Mouse (Mus musculus) kidney, embryonic 15.5 days (tissue): Measurements from ENCODE around the gene Lrrc52. TPM values are rescaled to one million over a fixed set of nuclear protein-coding genes. Genes with fewer than 3 reads are reported as not detected.

Experiments
- ATAC-seq: fragments of 200-750 bp; cut with Nextera tagmentation; replicated peaks from 2 replicates; pipeline ENCODE4 v1.8.0; 2017; ENCODE audit warnings: moderate TSS enrichment; ENCODE audit not compliant: low FRiP score
- H3K27ac ChIP-seq: fragments of 300-500 bp; sonication (generic); 2 replicates; pipeline ENCODE4 v1.5.1; 2015; ENCODE audit warnings: mild to moderate bottlenecking, inconsistent platforms
- H3K27me3 ChIP-seq: fragments of 300-500 bp; sonication (generic); 2 replicates; pipeline ENCODE4 v1.6.1; 2015; ENCODE audit warnings: inconsistent platforms
- H3K36me3 ChIP-seq: fragments of 300-500 bp; sonication (generic); 2 replicates; pipeline ENCODE4 v1.6.1; 2015; ENCODE audit warnings: inconsistent platforms
- H3K4me1 ChIP-seq: fragments of 300-500 bp; sonication (generic); 2 replicates; pipeline ENCODE4 v1.6.1; 2015; ENCODE audit warnings: inconsistent platforms
- H3K4me2 ChIP-seq: fragments of 300-500 bp; sonication (generic); 2 replicates; pipeline ENCODE4 v1.6.1; 2015; ENCODE audit warnings: moderate library complexity, mild to moderate bottlenecking, inconsistent platforms
- H3K4me3 ChIP-seq: fragments of 300-500 bp; sonication (generic); replicated peaks from 2 replicates; pipeline ENCODE4 v1.5.1; 2015; ENCODE audit warnings: mild to moderate bottlenecking, inconsistent platforms
- H3K9ac ChIP-seq: fragments of 300-500 bp; sonication (generic); 2 replicates; pipeline ENCODE4 v1.6.1; 2015; ENCODE audit warnings: mild to moderate bottlenecking, inconsistent platforms
- H3K9me3 ChIP-seq: fragments of 300-500 bp; sonication (generic); replicated peaks from 2 replicates; pipeline ENCODE4 v1.6.1; 2016; ENCODE audit warnings: inconsistent platforms
- WGBS: fragments of 180-500 bp; shearing (Covaris S2); methylation state at CpG from one replicate; pipeline ENCODE4 v1.1.7; 2015; ENCODE audit warnings: mixed read lengths; 5-methylcytosine and 5-hydroxymethylcytosine counted together
- polyA plus RNA-seq: library from polyadenylated mRNA; unstranded; fragments of >200 nt; fragmentation: Nextera tagmentation; extraction: Ambion mirVana; gene quantifications from 2 replicates; pipeline ENCODE4 v1.2.1, GENCODE M21; 2015

Gene Lrrc52
- polyA plus RNA-seq, 1 experiment from 2014 or later = not detected

GRCm38 (mm10) chr1:167430976-167431676 lies 35.5 kb downstream of the Lrrc52 start:
- ATAC-seq = no peak
- WGBS = 57% methylated on average over 9 of the region's 9 CpGs
- Histone ChIP-seq H3K4me1 (no peaks in the 10 kb centered on the region), H3K27ac (no peak overlapping the region), H3K4me3 (no peak overlapping the region), H3K9ac (no peak overlapping the region), H3K27me3 (peaks cover 4% of the 10 kb centered on the region; the same call in 1 of the 2 replicates), H3K9me3 (no peaks in the 10 kb centered on the region), H3K36me3 (no peaks in the 10 kb centered on the region), H3K4me2 (no peak overlapping the region)

GRCm38 (mm10) chr1:167426681-167427080 lies 39.9 kb downstream of the Lrrc52 start:
- ATAC-seq = no peak
- Histone ChIP-seq H3K27ac (no peak overlapping the region), H3K27me3 (peaks cover 4% of the 10 kb centered on the region; the same call in 1 of the 2 replicates), H3K4me2 (no peak overlapping the region), H3K9me3 (no peaks in the 10 kb centered on the region), H3K4me1 (no peaks in the 10 kb centered on the region), H3K4me3 (no peak overlapping the region), H3K9ac (no peak overlapping the region), H3K36me3 (no peaks in the 10 kb centered on the region)
- WGBS = 83% methylated on average over 7 of the region's 7 CpGs

- 87% methylated on average over 5 of the region's 5 CpGs for WGBS
Measured at GRCm38 (mm10) chr1:167425572-167425971, 41.0 kb downstream of the Lrrc52 start.

DNA sequence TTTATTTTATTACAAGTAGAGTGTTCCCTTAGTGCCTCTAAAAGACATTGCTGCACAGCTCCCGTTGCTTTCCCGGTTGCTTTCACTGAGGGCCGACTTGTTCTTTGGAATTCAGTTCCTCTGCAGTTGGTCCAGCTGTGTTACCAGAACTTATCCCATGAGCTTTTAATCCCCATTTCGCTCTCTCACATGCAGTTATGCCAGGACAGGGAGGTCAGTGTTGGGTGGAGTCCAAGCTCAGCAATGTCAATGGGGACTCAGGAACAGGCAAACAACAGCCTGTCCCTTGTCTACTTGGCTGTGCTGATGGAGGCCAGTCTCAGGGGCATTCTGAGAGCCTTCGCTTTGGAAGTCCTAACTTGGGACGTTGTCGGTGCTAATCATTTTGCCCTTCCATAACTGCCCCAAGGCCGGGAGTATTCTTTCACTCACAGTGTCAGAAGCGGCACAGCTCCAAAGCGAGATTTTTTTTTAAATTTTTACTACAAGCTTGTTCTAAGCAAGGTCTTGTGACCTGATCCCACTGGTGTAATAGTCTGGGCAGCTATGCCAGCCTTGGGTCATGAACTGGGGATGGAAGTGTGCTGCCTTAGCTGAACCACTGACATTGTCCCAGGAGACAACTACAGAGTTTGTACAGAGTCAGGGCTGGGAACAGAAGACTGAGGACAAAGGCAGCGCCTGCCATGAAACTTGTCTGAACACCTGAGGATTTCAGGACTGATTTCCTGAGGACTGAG lies 43.9 kb downstream of the Lrrc52 start:
- Histone ChIP-seq H3K27me3 (no peaks in the 10 kb centered on the region), H3K9me3 (no peaks in the 10 kb centered on the region), H3K4me3 (no peak overlapping the region), H3K9ac (no peak overlapping the region), H3K4me2 (no peak overlapping the region), H3K27ac (no peak overlapping the region), H3K4me1 (no peaks in the 10 kb centered on the region), H3K36me3 (no peaks in the 10 kb centered on the region)
- WGBS = 74% methylated on average over 11 of the region's 11 CpGs
- no peak for ATAC-seq

More at GRCm38 (mm10) chr1:167425572-167425971, 41.0 kb downstream of the Lrrc52 start:
- H3K4me3 ChIP-seq = no peak overlapping the region
- no peak for ATAC-seq
- no peaks in the 10 kb centered on the region for H3K27me3 ChIP-seq
- no peaks in the 10 kb centered on the region for H3K4me1 ChIP-seq
- H3K9ac ChIP-seq = no peak overlapping the region
- H3K27ac ChIP-seq = no peak overlapping the region
- H3K9me3 ChIP-seq = no peaks in the 10 kb centered on the region
- H3K36me3 ChIP-seq = no peaks in the 10 kb centered on the region
- no peak overlapping the region for H3K4me2 ChIP-seq

DNA sequence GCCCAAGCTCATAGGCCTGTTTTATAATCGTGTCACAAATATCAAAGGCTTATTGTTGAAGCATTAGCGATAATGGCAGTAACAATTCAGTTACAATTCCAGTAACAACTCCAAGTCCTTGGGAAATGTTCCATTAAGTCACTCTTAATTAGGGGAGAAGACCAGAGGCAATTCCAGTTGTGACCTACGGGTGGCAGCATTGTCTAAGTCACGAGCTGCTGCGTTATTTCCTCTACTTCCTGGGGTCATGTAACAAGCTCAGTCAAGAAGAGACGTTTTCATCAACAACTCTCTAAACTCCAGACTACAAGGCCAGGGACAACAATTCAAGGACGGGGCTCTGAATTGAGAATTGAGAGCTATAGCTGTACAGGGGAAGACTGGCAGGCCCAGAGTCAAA lies 51.7 kb downstream of the Lrrc52 start:
- WGBS = 2% methylated on average over 7 of the region's 7 CpGs

GRCm38 (mm10) chr1:167411991-167412715 lies 54.4 kb downstream of the Lrrc52 start:
- H3K4me1 ChIP-seq = no peaks in the 10 kb centered on the region
- H3K36me3 ChIP-seq = no peaks in the 10 kb centered on the region
- H3K4me2 ChIP-seq = no peak overlapping the region
- ATAC-seq = no peak
- WGBS = 67% methylated on average over 12 of the region's 12 CpGs
- H3K9ac ChIP-seq = no peak overlapping the region
- no peaks in the 10 kb centered on the region for H3K9me3 ChIP-seq
- no peak overlapping the region for H3K27ac ChIP-seq
- no peak overlapping the region for H3K4me3 ChIP-seq
- H3K27me3 ChIP-seq = peaks cover 40% of the 10 kb centered on the region

More for the DNA sequence above, 51.7 kb downstream of the Lrrc52 start:
- Histone ChIP-seq H3K9me3 (no peaks in the 10 kb centered on the region), H3K27ac (no peak overlapping the region), H3K36me3 (no peaks in the 10 kb centered on the region), H3K27me3 (peaks cover 15% of the 10 kb centered on the region), H3K4me3 (no peak overlapping the region), H3K4me2 (no peak overlapping the region), H3K4me1 (no peaks in the 10 kb centered on the region), H3K9ac (no peak overlapping the region)
- ATAC-seq = no peak

GRCm38 (mm10) chr1:167409601-167410000 lies 57.0 kb downstream of the Lrrc52 start:
- no peak for ATAC-seq
- no peak overlapping the region for H3K4me2 ChIP-seq
- 82% methylated on average over 4 of the region's 4 CpGs for WGBS
- peaks cover 59% of the 10 kb centered on the region for H3K27me3 ChIP-seq
- no peak overlapping the region for H3K9ac ChIP-seq
- H3K27ac ChIP-seq = no peak overlapping the region
- no peaks in the 10 kb centered on the region for H3K36me3 ChIP-seq
- no peaks in the 10 kb centered on the region for H3K9me3 ChIP-seq
- no peaks in the 10 kb centered on the region for H3K4me1 ChIP-seq
- no peak overlapping the region for H3K4me3 ChIP-seq

DNA sequence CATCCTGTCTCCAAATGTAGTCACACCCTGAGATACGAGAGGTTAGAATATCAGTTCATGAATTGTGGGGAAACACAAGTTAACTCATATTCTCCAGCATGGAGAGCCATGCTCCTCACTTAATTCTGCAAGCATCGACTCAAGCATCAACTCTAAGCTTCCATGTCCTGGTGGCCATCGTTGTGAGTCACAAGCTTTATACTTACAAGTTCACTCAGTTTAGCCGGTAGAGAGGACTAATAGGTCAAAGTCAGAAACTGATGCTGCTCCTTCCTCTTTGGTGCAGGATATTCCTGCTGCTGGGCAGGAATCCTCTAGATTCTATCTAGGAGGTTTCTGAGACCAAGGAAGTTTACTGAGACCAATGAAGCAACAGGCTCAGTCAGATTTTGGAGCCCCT lies 61.3 kb downstream of the Lrrc52 start:
- Histone ChIP-seq H3K27ac (no peak overlapping the region), H3K9me3 (no peaks in the 10 kb centered on the region), H3K27me3 (peaks cover 60% of the 10 kb centered on the region), H3K36me3 (no peaks in the 10 kb centered on the region), H3K9ac (no peak overlapping the region), H3K4me3 (no peak overlapping the region), H3K4me1 (no peaks in the 10 kb centered on the region), H3K4me2 (no peak overlapping the region)
- no peak for ATAC-seq
- WGBS = 81% methylated on average over 4 of the region's 4 CpGs

Other genes starting within 250 kb of the Lrrc52 start
- gene Uck2, start 181.5 kb downstream of the Lrrc52 start, polyA plus RNA-seq = 82.7 and 87.5 TPM in 2 replicates
- 98.1 and 106 TPM in 2 replicates for gene Tmco1, start 158.4 kb downstream of the Lrrc52 start, polyA plus RNA-seq
- 51.0 and 56.6 TPM in 2 replicates for gene Aldh9a1, start 116.8 kb downstream of the Lrrc52 start, polyA plus RNA-seq
- gene Mgst3, start 72.9 kb downstream of the Lrrc52 start, polyA plus RNA-seq = 45.8 and 47.9 TPM in 2 replicates
- gene Rxrg, start 131.6 kb upstream of the Lrrc52 start, polyA plus RNA-seq = 2.3 and 2.8 TPM in 2 replicates
- gene Lmx1a, start 222.5 kb upstream of the Lrrc52 start, polyA plus RNA-seq = 0.09 and 0.17 TPM in 2 replicates